Mouse (Mus musculus): ENCODE data around the gene Sostdc1. TPM values are rescaled to one million over a fixed set of nuclear protein-coding genes. Genes with fewer than 3 reads are reported as not detected.

Sostdc1 gene
- total and polyA plus RNA-seq, 3 experiments, result not detected

DNA sequence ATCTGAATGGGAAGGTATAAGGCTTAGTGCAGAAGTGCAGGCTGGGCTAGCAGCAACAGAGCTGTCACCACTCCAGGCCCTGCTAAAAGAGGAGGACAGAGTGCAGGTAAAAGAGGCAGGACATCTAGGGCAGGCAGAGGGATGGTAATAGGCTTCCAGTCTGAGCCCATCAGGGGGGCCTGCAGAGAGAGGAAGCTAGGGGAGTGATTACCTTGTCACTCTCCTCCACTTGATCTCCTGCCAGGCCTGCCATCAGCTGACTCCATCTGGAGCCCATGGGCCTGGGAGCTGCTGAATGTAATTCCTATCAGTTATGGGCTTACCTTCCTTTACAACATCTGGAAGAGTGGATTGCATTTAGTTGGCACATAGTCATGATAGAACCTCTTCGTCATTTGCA, 18.7 kb downstream of the Sostdc1 start:
- H3K4me3 ChIP-seq (replicated peaks in 1 of 3; ENCODE audit: low read depth in 2 of 3, low read length in 2 of 3, poor library complexity in 1 of 3), result no peak overlapping the region
- H3K79me2 ChIP-seq (replicated peaks; ENCODE audit: control insufficient read depth, extremely low read depth, insufficient read depth, poor library complexity, severe bottlenecking), result no peaks in the 10 kb centered on the region
- H3K27me3 ChIP-seq (replicated peaks), result no peaks in the 10 kb centered on the region
- in situ Hi-C loops (cut with MboI; ENCODE audit: low pct_ligation_motif_present, low pct_unique_long_range_greater_than_20kb, low sequenced_read_pairs), result no loop called here
- H3K9ac ChIP-seq (ENCODE audit: insufficient read depth, low read depth), result no peak overlapping the region
- H3K27ac ChIP-seq (ENCODE audit: insufficient read depth, low read depth), result no peak overlapping the region
- dilution Hi-C loops (cut with MboI; ENCODE audit: extremely low pct_ligation_motif_present, extremely low pct_unique_long_range_greater_than_20kb, low sequenced_read_pairs), result no loop called here
- H3K36me3 ChIP-seq (replicated peaks in 1 of 2; ENCODE audit: control insufficient read depth in 1 of 2, insufficient read depth in 1 of 2, low read length in 1 of 2), result peaks cover 0 to 2% of the 10 kb centered on the region in 2 experiments
- no peak overlapping the region for H3K4me2 ChIP-seq (ENCODE audit: insufficient read depth, low read depth, poor library complexity, severe bottlenecking)
- H3K9me3 ChIP-seq (replicated peaks; ENCODE audit: low read length), result no peaks in the 10 kb centered on the region
- H3K4me1 ChIP-seq (ENCODE audit: control insufficient read depth in 1 of 2, insufficient read depth in 2 of 2), result peaks cover 0 to 2% of the 10 kb centered on the region in 2 experiments; a peak in 1 of 4 replicates
- DNase-seq (ENCODE audit: extremely low read depth), result no peak
- TF ChIP-seq USF1 (IDR thresholded peaks at IDR 0.05; ENCODE audit: low read depth, low read length) (no peak), MAX (IDR thresholded peaks at IDR 0.05; ENCODE audit: low read length) (no peak), ZNF384 (IDR thresholded peaks at IDR 0.05; ENCODE audit: low read depth, low read length) (no peak), HCFC1 (IDR thresholded peaks at IDR 0.05; ENCODE audit: low read depth, low read length) (no peak), ZC3H11A (IDR thresholded peaks at IDR 0.05; ENCODE audit: low read depth, low read length) (no peak), JUND (conservative IDR thresholded peaks at IDR 0.05; ENCODE audit: low read depth, low read length) (no peak), POLR2AphosphoS2 (IDR thresholded peaks at IDR 0.05; ENCODE audit: low read depth, low read length) (no peak), PAX5 (IDR thresholded peaks at IDR 0.05; ENCODE audit: low read length) (no peak), MAZ (IDR thresholded peaks at IDR 0.05; ENCODE audit: low read depth, low read length) (no peak), SIN3A (IDR thresholded peaks at IDR 0.05; ENCODE audit: low read length) (no peak), NRF1 (IDR thresholded peaks at IDR 0.05; ENCODE audit: low read depth, low read length) (no peak), MXI1 (IDR thresholded peaks at IDR 0.05; ENCODE audit: low read depth, low read length) (no peak), IRF4 (IDR thresholded peaks at IDR 0.05; ENCODE audit: low read depth, low read length) (no peak), JUN (IDR thresholded peaks at IDR 0.05; ENCODE audit: insufficient read depth, low read depth, low read length) (no peak), ETS1 (conservative IDR thresholded peaks at IDR 0.05; ENCODE audit: low read depth, low read length) (no peak), E2F4 (IDR thresholded peaks at IDR 0.05; ENCODE audit: insufficient replicate concordance, low read depth, low read length) (no peak), EP300 (IDR thresholded peaks at IDR 0.05; ENCODE audit: low read length) (no peak), MYC (IDR thresholded peaks at IDR 0.05; ENCODE audit: low read depth, low read length) (no peak)

DNA sequence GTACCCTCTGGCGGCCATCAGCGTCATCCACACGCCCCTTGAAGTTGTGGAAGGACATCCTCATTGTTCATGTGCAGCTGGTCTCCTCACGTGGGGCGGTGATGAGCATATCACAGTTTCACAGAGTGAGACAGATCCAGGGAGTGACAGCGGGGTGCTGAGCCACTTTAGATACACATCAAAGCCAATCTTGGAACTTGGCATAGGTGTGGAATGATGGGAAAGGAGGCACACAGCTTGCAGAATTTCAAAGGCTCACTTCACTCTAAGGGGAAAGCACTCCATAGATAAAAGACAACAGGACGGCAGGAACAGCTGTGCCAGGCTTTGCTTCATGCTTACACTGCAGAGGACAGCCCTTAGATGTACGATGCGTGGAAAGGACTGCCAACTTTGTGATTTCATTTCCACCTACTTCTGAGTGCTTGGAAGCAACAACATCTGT, 19.9 kb downstream of the Sostdc1 start:
- H3K4me2 ChIP-seq (ENCODE audit: insufficient read depth, low read depth, poor library complexity, severe bottlenecking), result no peak overlapping the region; the same call in 1 of the 2 replicates
- TF ChIP-seq NRF1 (IDR thresholded peaks at IDR 0.05; ENCODE audit: low read depth, low read length), result no peak
- no peak for TF ChIP-seq TBP (conservative IDR thresholded peaks at IDR 0.05; ENCODE audit: low read depth, low read length)
- H3K36me3 ChIP-seq (replicated peaks in 1 of 2; ENCODE audit: control insufficient read depth in 1 of 2, insufficient read depth in 1 of 2, low read length in 1 of 2), result peaks cover 0 to 2% of the 10 kb centered on the region in 2 experiments
- no peak overlapping the region for H3K4me3 ChIP-seq (replicated peaks in 1 of 3; ENCODE audit: low read depth in 2 of 3, low read length in 2 of 3, poor library complexity in 1 of 3)
- no peaks in the 10 kb centered on the region for H3K27me3 ChIP-seq (replicated peaks)
- no peak overlapping the region for H3K9ac ChIP-seq (ENCODE audit: insufficient read depth, low read depth)
- no peaks in the 10 kb centered on the region for H3K9me3 ChIP-seq (replicated peaks; ENCODE audit: low read length)
- dilution Hi-C loops (cut with MboI; ENCODE audit: extremely low pct_ligation_motif_present, extremely low pct_unique_long_range_greater_than_20kb, low sequenced_read_pairs) (no loop called here), in situ Hi-C loops (cut with MboI; ENCODE audit: low pct_ligation_motif_present, low pct_unique_long_range_greater_than_20kb, low sequenced_read_pairs) (no loop called here)
- no peak for DNase-seq (ENCODE audit: extremely low read depth)
- no peaks in the 10 kb centered on the region for H3K79me2 ChIP-seq (replicated peaks; ENCODE audit: control insufficient read depth, extremely low read depth, insufficient read depth, poor library complexity, severe bottlenecking)
- H3K27ac ChIP-seq (ENCODE audit: insufficient read depth, low read depth), result no peak overlapping the region
- H3K4me1 ChIP-seq (ENCODE audit: control insufficient read depth in 1 of 2, insufficient read depth in 2 of 2), result no peaks in the 10 kb centered on the region
